Mouse (Mus musculus) mammary gland, adult 2 months (tissue): ENCODE measurements around the gene Slc46a1. TPM values are rescaled to one million over a fixed set of nuclear protein-coding genes. Genes with fewer than 3 reads are reported as not detected.

Source experiments
- polyA plus RNA-seq: library from polyadenylated mRNA; depleted of rRNA; stranded (reverse); fragments of >200 nt; gene quantifications from 2 replicates; pipeline ENCODE4 v1.2.3, GENCODE M21; 2012; ENCODE audit warnings: low replicate concordance; rRNA removed

Slc46a1 gene
- polyA plus RNA-seq = 36.6 and 36.8 TPM in 2 replicates

GRCm38 (mm10) chr11:78465568-78466180, at the start of gene Slc46a1:
Slc46a1 (plus strand) TSS chr11:78465697.

GRCm38 (mm10) chr11:78422055-78422819, 43.3 kb upstream of the Slc46a1 start, which contains the start of gene Slc13a2:
Slc13a2 (minus strand) TSS chr11:78422217.

GRCm38 (mm10) chr11:78497544-78498522, 32.3 kb downstream of the Slc46a1 start, which contains the start of gene Sarm1:
Sarm1 (minus strand) TSS chr11:78497754.

GRCm38 (mm10) chr11:78499004-78499403, 33.5 kb downstream of the Slc46a1 start, which contains the start of gene Vtn:
Vtn (plus strand) TSS chr11:78499091.

GRCm38 (mm10) chr11:78502909-78503650, 37.6 kb downstream of the Slc46a1 start, which contains the start of gene Sebox:
Sebox (plus strand) TSS chr11:78503447.

GRCm38 (mm10) chr11:78512025-78512957, 46.8 kb downstream of the Slc46a1 start, which contains the start of the genes Tmem199 and Poldip2:
Tmem199 (minus strand) TSS chr11:78512172.
Poldip2 (plus strand) TSS chr11:78512193.

Other genes with a start within 250 kb of the Slc46a1 start
- 74.7 and 130 TPM in 2 replicates for gene Sdf2, start 220.0 kb upstream of the Slc46a1 start, polyA plus RNA-seq
- 16.2 and 27.0 TPM in 2 replicates for gene Supt6, start 219.7 kb upstream of the Slc46a1 start, polyA plus RNA-seq
- gene 2610507B11Rik, start 203.9 kb upstream of the Slc46a1 start, polyA plus RNA-seq = 69.1 and 142 TPM in 2 replicates
- gene BC030499, start 174.9 kb upstream of the Slc46a1 start, polyA plus RNA-seq = 0.10 and 0.50 TPM in 2 replicates
- gene Spag5, start 164.2 kb upstream of the Slc46a1 start, polyA plus RNA-seq = 1.6 and 2.6 TPM in 2 replicates
- gene Aldoc, start 142.7 kb upstream of the Slc46a1 start, polyA plus RNA-seq = 18.0 and 27.1 TPM in 2 replicates
- gene Pigs, start 137.3 kb upstream of the Slc46a1 start, polyA plus RNA-seq = 87.7 and 99.7 TPM in 2 replicates
- gene Unc119, start 122.2 kb upstream of the Slc46a1 start, polyA plus RNA-seq = 92.2 and 115 TPM in 2 replicates
- gene Foxn1, start 79.1 kb upstream of the Slc46a1 start, polyA plus RNA-seq = 0.04 and 0.24 TPM in 2 replicates
- gene Slc13a2, start 43.5 kb upstream of the Slc46a1 start, polyA plus RNA-seq = 0.45 and 0.98 TPM in 2 replicates
- 1.1 and 1.2 TPM in 2 replicates for gene Sarm1, start 32.1 kb downstream of the Slc46a1 start, polyA plus RNA-seq
- gene Vtn, start 33.4 kb downstream of the Slc46a1 start, polyA plus RNA-seq = 32.4 and 41.2 TPM in 2 replicates
- 0.14 TPM in 1 of 2 replicates, not detected in the other for gene Sebox, start 37.8 kb downstream of the Slc46a1 start, polyA plus RNA-seq
- gene Tmem199, start 46.5 kb downstream of the Slc46a1 start, polyA plus RNA-seq = 9.3 and 14.5 TPM in 2 replicates
- gene Poldip2, start 46.5 kb downstream of the Slc46a1 start, polyA plus RNA-seq = 59.3 and 88.1 TPM in 2 replicates
- gene Tnfaip1, start 70.6 kb downstream of the Slc46a1 start, polyA plus RNA-seq = 30.2 and 44.7 TPM in 2 replicates
- gene Ift20, start 70.7 kb downstream of the Slc46a1 start, polyA plus RNA-seq = 44.7 and 54.9 TPM in 2 replicates
- gene Tmem97, start 85.1 kb downstream of the Slc46a1 start, polyA plus RNA-seq = 16.0 and 16.7 TPM in 2 replicates
- gene Nlk, start 231.7 kb downstream of the Slc46a1 start, polyA plus RNA-seq = 14.5 and 23.6 TPM in 2 replicates